Mouse (Mus musculus) MEL (cell line): ENCODE measurements at regions not wholly inside any gene's neighbourhood (a gene's known extent, or its start where the extent isn't known, plus 50 kb on each side); places are given as distances from the start of the nearest gene placed in this dataset.
A peak's percentile ranks its signal among the peaks of the same experiment; 100 is the strongest.

Experiments
- DNase-seq: peaks from one replicate; pipeline ENCODE4 v3.0.0; 2011; ENCODE audit warnings: low read depth, low spot score
- H3K27ac ChIP-seq: 2 replicates; pipeline ENCODE4 v1.5.1; 2012; ENCODE audit warnings: low read depth, mild to moderate bottlenecking, control low read depth, low read length, moderate library complexity; ENCODE audit not compliant: control insufficient read depth
- H3K27me3 ChIP-seq, 2 experiments: fragments of 150-350 bp in 1 of 2; sonication (generic) in 1 of 2; 2 replicates each; pipeline ENCODE4 v1.6.1; 2012; ENCODE audit warnings: low read length in 2 of 2, mild to moderate bottlenecking in 2 of 2, improper control_type of control experiment in 1 of 2, moderate library complexity in 1 of 2; ENCODE audit not compliant: insufficient read depth in 2 of 2, control insufficient read depth in 1 of 2
- H3K36me3 ChIP-seq, 2 experiments: 2 replicates each; pipeline ENCODE4 v1.6.1; 2012 to 2014; ENCODE audit warnings: low read length in 2 of 2, improper control_type of control experiment in 1 of 2, inconsistent platforms in 1 of 2, mild to moderate bottlenecking in 1 of 2; ENCODE audit not compliant: insufficient read depth in 2 of 2, control insufficient read depth in 1 of 2
- H3K4me1 ChIP-seq, 2 experiments: fragments of 150-350 bp in 1 of 2; sonication (generic) in 1 of 2; 2 replicates each; pipeline ENCODE4 v1.6.1; 2012; ENCODE audit warnings: low read length in 2 of 2, improper control_type of control experiment in 1 of 2, mild to moderate bottlenecking in 1 of 2; ENCODE audit not compliant: insufficient read depth in 2 of 2, control insufficient read depth in 1 of 2
- H3K4me3 ChIP-seq, 2 experiments: fragments of 150-350 bp in 1 of 2; sonication (generic) in 1 of 2; 2 replicates each; pipeline ENCODE4 v1.5.1; 2012; ENCODE audit warnings: low read depth in 2 of 2, low read length in 2 of 2, mild to moderate bottlenecking in 2 of 2, moderate library complexity in 2 of 2, control low read depth in 1 of 2, improper control_type of control experiment in 1 of 2; ENCODE audit not compliant: control insufficient read depth in 1 of 2, insufficient read depth in 1 of 2
- H3K79me2 ChIP-seq: 2 replicates; pipeline ENCODE4 v1.6.1; 2012; ENCODE audit warnings: mild to moderate bottlenecking, low read length, moderate library complexity; ENCODE audit not compliant: control insufficient read depth, poor library complexity, insufficient read depth
- H3K9ac ChIP-seq: 2 replicates; pipeline ENCODE4 v1.6.1; 2012; ENCODE audit warnings: low read depth, mild to moderate bottlenecking, control low read depth, low read length, moderate library complexity; ENCODE audit not compliant: control insufficient read depth, poor library complexity, severe bottlenecking
- H3K9me3 ChIP-seq: fragments of 150-350 bp; sonication (generic); replicated peaks from 2 replicates; pipeline ENCODE4 v1.6.1; 2012; ENCODE audit warnings: mild to moderate bottlenecking, low read length, improper control_type of control experiment, moderate library complexity; ENCODE audit not compliant: insufficient read depth
- E2F4 ChIP-seq: IDR thresholded peaks from 2 replicates; pipeline ENCODE4 v1.6.1; 2011; ENCODE audit warnings: low read depth, low read length, improper control_type of control experiment, borderline replicate concordance
- ELF1 ChIP-seq: IDR thresholded peaks from 2 replicates; pipeline ENCODE4 v1.6.1; 2014; ENCODE audit warnings: low read depth, mild to moderate bottlenecking, inconsistent platforms, low read length, improper control_type of control experiment, moderate library complexity
- EP300 ChIP-seq, 2 experiments: IDR thresholded peaks; 2 replicates each; pipeline ENCODE4 v1.6.1; 2011; ENCODE audit warnings: improper control_type of control experiment in 2 of 2, low read length in 2 of 2, low read depth in 1 of 2, mild to moderate bottlenecking in 1 of 2
- ETS1 ChIP-seq: IDR thresholded peaks from 2 replicates; pipeline ENCODE4 v1.6.1; 2012; ENCODE audit warnings: low read depth, mild to moderate bottlenecking, inconsistent platforms, low read length, improper control_type of control experiment, moderate library complexity
- GABPA ChIP-seq: IDR thresholded peaks from 2 replicates; pipeline ENCODE4 v1.6.1; 2012; ENCODE audit warnings: low read depth, mild to moderate bottlenecking, inconsistent platforms, low read length, improper control_type of control experiment, moderate library complexity
- HCFC1 ChIP-seq: IDR thresholded peaks from 2 replicates; pipeline ENCODE4 v1.6.1; 2012; ENCODE audit warnings: low read depth, mild to moderate bottlenecking, inconsistent platforms, low read length, improper control_type of control experiment, moderate library complexity
- JUND ChIP-seq: IDR thresholded peaks from 2 replicates; pipeline ENCODE4 v1.6.1; 2011; ENCODE audit warnings: low read depth, mild to moderate bottlenecking, improper control_type of control experiment, low read length
- KAT2A ChIP-seq: conservative IDR thresholded peaks from 2 replicates; pipeline ENCODE4 v1.6.1; 2012; ENCODE audit warnings: low read depth, low read length, improper control_type of control experiment, inconsistent platforms
- MAFK ChIP-seq: IDR thresholded peaks from 2 replicates; pipeline ENCODE4 v1.6.1; 2011; ENCODE audit warnings: low read depth, mild to moderate bottlenecking, low read length, improper control_type of control experiment, borderline replicate concordance
- MAX ChIP-seq: IDR thresholded peaks from 2 replicates; pipeline ENCODE4 v1.6.1; 2011; ENCODE audit warnings: low read length, improper control_type of control experiment
- MEF2A ChIP-seq: IDR thresholded peaks from 2 replicates; pipeline ENCODE4 v1.6.1; 2014; ENCODE audit warnings: low read depth, mild to moderate bottlenecking, inconsistent platforms, low read length, improper control_type of control experiment; ENCODE audit not compliant: poor library complexity, insufficient replicate concordance, severe bottlenecking; ENCODE audit errors: extremely low read depth
- MXI1 ChIP-seq: IDR thresholded peaks from 2 replicates; pipeline ENCODE4 v1.6.1; 2011; ENCODE audit warnings: mild to moderate bottlenecking, low read depth, low read length, improper control_type of control experiment
- MYB ChIP-seq: IDR thresholded peaks from 2 replicates; pipeline ENCODE4 v1.6.1; 2011; ENCODE audit warnings: mild to moderate bottlenecking, low read depth, low read length, improper control_type of control experiment
- MYC ChIP-seq: IDR thresholded peaks from 2 replicates; pipeline ENCODE4 v1.6.1; 2011; ENCODE audit warnings: low read depth, mild to moderate bottlenecking, low read length, improper control_type of control experiment, moderate library complexity
- NRF1 ChIP-seq: IDR thresholded peaks from 2 replicates; pipeline ENCODE4 v1.6.1; 2014; ENCODE audit warnings: low read depth, mild to moderate bottlenecking, inconsistent platforms, low read length, improper control_type of control experiment, moderate library complexity; ENCODE audit not compliant: poor library complexity, insufficient read depth, severe bottlenecking
- POLR2A ChIP-seq, 2 experiments: IDR thresholded peaks; 2 replicates each; pipeline ENCODE4 v1.6.1; 2011 to 2012; ENCODE audit warnings: low read length in 2 of 2, mild to moderate bottlenecking in 2 of 2, control low read depth in 1 of 2, improper control_type of control experiment in 1 of 2, low read depth in 1 of 2, moderate library complexity in 1 of 2; ENCODE audit not compliant: control insufficient read depth in 1 of 2, insufficient read depth in 1 of 2, poor library complexity in 1 of 2
- POLR2AphosphoS2 ChIP-seq: IDR thresholded peaks from 2 replicates; pipeline ENCODE4 v1.6.1; 2011; ENCODE audit warnings: low read length, improper control_type of control experiment
- RCOR1 ChIP-seq: IDR thresholded peaks from 2 replicates; pipeline ENCODE4 v1.6.1; 2012; ENCODE audit warnings: low read depth, mild to moderate bottlenecking, inconsistent platforms, low read length, improper control_type of control experiment
- TAL1 ChIP-seq: IDR thresholded peaks from 2 replicates; pipeline ENCODE4 v1.6.1; 2012; ENCODE audit warnings: mild to moderate bottlenecking, inconsistent platforms, low read length, moderate library complexity, mixed read lengths
- TBP ChIP-seq: IDR thresholded peaks from 2 replicates; pipeline ENCODE4 v1.8.0; 2011; ENCODE audit warnings: low read depth, low read length, improper control_type of control experiment
- UBTF ChIP-seq: IDR thresholded peaks from 2 replicates; pipeline ENCODE4 v1.6.1; 2012; ENCODE audit warnings: low read depth, mild to moderate bottlenecking, inconsistent platforms, low read length, improper control_type of control experiment, moderate library complexity, borderline replicate concordance; ENCODE audit not compliant: insufficient read depth
- USF1 ChIP-seq: IDR thresholded peaks from 2 replicates; pipeline ENCODE4 v1.6.1; 2014; ENCODE audit warnings: low read depth, mild to moderate bottlenecking, inconsistent platforms, low read length, improper control_type of control experiment, moderate library complexity
- ZMIZ1 ChIP-seq: IDR thresholded peaks from 2 replicates; pipeline ENCODE4 v1.6.1; 2012; ENCODE audit warnings: low read depth, mild to moderate bottlenecking, inconsistent platforms, low read length, improper control_type of control experiment, moderate library complexity

DNA sequence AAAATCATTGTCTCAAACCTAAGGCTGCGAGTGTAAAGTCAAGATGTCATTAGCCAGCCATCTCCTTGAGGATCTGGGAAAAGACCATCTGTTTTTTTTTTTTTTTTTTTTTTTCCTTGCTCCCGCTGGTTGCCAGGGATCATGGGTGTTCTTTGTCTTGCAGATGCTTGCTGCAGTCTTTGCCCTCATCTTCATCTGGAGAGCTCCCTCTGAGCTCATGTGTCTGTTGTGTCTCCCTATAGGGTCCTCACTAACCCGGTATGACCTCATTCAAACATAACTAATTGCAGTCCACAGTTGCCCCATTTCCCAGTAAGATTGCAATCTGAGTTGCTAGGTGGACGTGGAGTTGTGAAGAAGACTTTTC, 77.3 kb upstream of the Bbx start:
- Histone ChIP-seq H3K4me1 (no peaks in the 10 kb centered on the region), H3K9ac (no peak overlapping the region), H3K27me3 (no peaks in the 10 kb centered on the region; a peak in 1 of 4 replicates), H3K9me3 (no peaks in the 10 kb centered on the region), H3K79me2 (no peaks in the 10 kb centered on the region), H3K4me3 (no peak overlapping the region), H3K36me3 (no peaks in the 10 kb centered on the region), H3K27ac (no peak overlapping the region)
- TF ChIP-seq KAT2A, result no peak
- no peak for TF ChIP-seq UBTF
- TF ChIP-seq MYC, result no peak
- no peak for TF ChIP-seq POLR2A (IDR thresholded peaks at IDR 0.05; ENCODE audit: control insufficient read depth in 1 of 2, insufficient read depth in 1 of 2, low read depth in 1 of 2, low read length in 2 of 2, poor library complexity in 1 of 2)
- no peak for TF ChIP-seq MXI1
- TF ChIP-seq NRF1, result no peak
- TF ChIP-seq TAL1, result no peak
- TF ChIP-seq POLR2AphosphoS2, result no peak
- TF ChIP-seq MEF2A, result no peak
- TF ChIP-seq HCFC1, result no peak
- TF ChIP-seq MAX, result no peak
- DNase-seq, result no peak

- Histone ChIP-seq H3K4me1 (no peaks in the 10 kb centered on the region), H3K9ac (no peak overlapping the region), H3K36me3 (no peaks in the 10 kb centered on the region), H3K9me3 (no peaks in the 10 kb centered on the region), H3K79me2 (no peaks in the 10 kb centered on the region), H3K4me3 (0 out of 4 replicates have a peak overlapping the region, but pooled peaks of 1 of the 2 experiments have one; percentile 4), H3K27me3 (no peaks in the 10 kb centered on the region; a peak in 1 of 4 replicates), H3K27ac (no peak overlapping the region)
- peak; percentile 11 for DNase-seq
- no peak for TF ChIP-seq ETS1
- no peak for TF ChIP-seq RCOR1
- no peak for TF ChIP-seq ELF1
- TF ChIP-seq MAFK, result no peak
- no peak for TF ChIP-seq POLR2AphosphoS2
- no peak for TF ChIP-seq ZMIZ1
- no peak for TF ChIP-seq E2F4
- no peak for TF ChIP-seq HCFC1
- TF ChIP-seq MYC, result no peak
- no peak for TF ChIP-seq MEF2A
- TF ChIP-seq GABPA, result no peak
- TF ChIP-seq USF1, result no peak
- no peak for TF ChIP-seq EP300 (IDR thresholded peaks at IDR 0.05; ENCODE audit: low read depth in 1 of 2, low read length in 2 of 2)
- TF ChIP-seq KAT2A, result no peak
- no peak for TF ChIP-seq TBP
- TF ChIP-seq JUND, result no peak
- no peak for TF ChIP-seq POLR2A (IDR thresholded peaks at IDR 0.05; ENCODE audit: control insufficient read depth in 1 of 2, insufficient read depth in 1 of 2, low read depth in 1 of 2, low read length in 2 of 2, poor library complexity in 1 of 2)
- no peak for TF ChIP-seq MYB
These were observed 76.7 kb upstream of the Bbx start for GRCm38 (mm10) chr16:50508673-50509528.
